Mouse (Mus musculus): ENCODE results near the gene Dnaic2.

DNA sequence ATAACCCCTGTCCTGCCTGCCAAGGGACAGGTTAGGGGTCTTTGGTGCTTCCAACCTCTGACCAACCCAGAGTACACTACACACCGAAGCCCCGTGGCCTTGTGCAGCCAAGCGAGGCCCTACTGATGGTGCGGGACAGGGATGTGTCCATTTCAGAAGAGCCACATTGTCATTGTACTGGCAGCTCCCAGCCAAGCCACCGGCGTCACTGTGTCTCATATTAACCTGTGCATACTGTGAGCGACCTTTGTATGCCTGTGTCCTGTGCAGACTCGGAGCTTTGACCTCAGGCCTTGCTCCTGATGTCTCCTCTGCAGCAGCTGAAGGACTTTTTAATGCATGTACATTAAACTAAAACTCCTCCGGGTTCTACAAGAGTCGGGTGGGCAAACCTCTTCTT lies 6.7 kb upstream of the Dnaic2 start:
- TF ChIP-seq CTCF (IDR thresholded peaks at IDR 0.05; ENCODE audit: borderline replicate concordance, control insufficient read depth, extremely low read depth, insufficient read depth, low read length, poor library complexity) (no peak), POLR2A (IDR thresholded peaks at IDR 0.05; ENCODE audit: control insufficient read depth, extremely low read depth, insufficient read depth, low read length, poor library complexity) (no peak)
